Mouse (Mus musculus) embryonic fibroblast, embryonic 13.5 days (primary cell): ENCODE results near the gene Ryr1.

Experiments used
- CTCF ChIP-seq: IDR thresholded peaks from 2 replicates; pipeline ENCODE4 v1.5.1; 2011; ENCODE audit warnings: mild to moderate bottlenecking, control low read depth, low read length, moderate library complexity, borderline replicate concordance; ENCODE audit not compliant: insufficient read depth
- POLR2A ChIP-seq: IDR thresholded peaks from 2 replicates; pipeline ENCODE4 v1.6.1; 2011; ENCODE audit warnings: low read depth, mild to moderate bottlenecking, control low read depth, low read length, moderate library complexity

GRCm38 (mm10) chr7:29162294-29162693 is 37.3 kb upstream of the Ryr1 start:
- TF ChIP-seq CTCF (no peak), POLR2A (no peak)
